Mouse (Mus musculus) lung, postnatal 4 days (tissue): ENCODE results near the gene Iqsec1.

Source experiments
- DNase-seq, 2 experiments: peaks; one replicate each; pipeline ENCODE4 v3.0.0; 2021

The Iqsec1 gene

GRCm38 (mm10) chr6:90702197-90702596 lies 286.3 kb downstream of the Iqsec1 start:
- no peak for DNase-seq

- DNase-seq, result no peak
Observed at GRCm38 (mm10) chr6:90701391-90701790, 287.1 kb downstream of the Iqsec1 start.

DNA sequence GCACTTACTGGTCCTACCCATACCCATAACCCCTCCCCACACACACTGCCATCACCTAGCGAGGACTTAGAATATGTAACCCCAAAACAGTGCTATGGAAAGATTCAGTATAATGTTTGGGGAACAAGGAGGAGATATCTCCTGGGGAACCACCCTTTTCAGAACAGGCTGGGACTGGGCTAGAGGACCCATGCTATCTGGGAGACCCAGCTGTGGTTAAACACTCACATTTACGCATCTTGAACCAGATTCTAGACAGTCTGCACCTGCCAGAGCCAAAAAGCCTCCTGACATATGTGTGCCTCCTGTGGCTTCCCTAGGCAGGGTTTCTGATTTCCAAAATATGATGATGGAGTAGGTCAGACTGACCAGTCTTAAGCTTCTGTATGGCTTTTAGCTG lies 287.7 kb downstream of the Iqsec1 start:
- no peak for DNase-seq

- DNase-seq, result no peak
Observed at GRCm38 (mm10) chr6:90700068-90700467, 288.4 kb downstream of the Iqsec1 start.

- DNase-seq, result no peak
Observed at GRCm38 (mm10) chr6:90698843-90699242, 289.6 kb downstream of the Iqsec1 start.

GRCm38 (mm10) chr6:90695754-90696153 lies 292.7 kb downstream of the Iqsec1 start:
- DNase-seq, result no peak

DNA sequence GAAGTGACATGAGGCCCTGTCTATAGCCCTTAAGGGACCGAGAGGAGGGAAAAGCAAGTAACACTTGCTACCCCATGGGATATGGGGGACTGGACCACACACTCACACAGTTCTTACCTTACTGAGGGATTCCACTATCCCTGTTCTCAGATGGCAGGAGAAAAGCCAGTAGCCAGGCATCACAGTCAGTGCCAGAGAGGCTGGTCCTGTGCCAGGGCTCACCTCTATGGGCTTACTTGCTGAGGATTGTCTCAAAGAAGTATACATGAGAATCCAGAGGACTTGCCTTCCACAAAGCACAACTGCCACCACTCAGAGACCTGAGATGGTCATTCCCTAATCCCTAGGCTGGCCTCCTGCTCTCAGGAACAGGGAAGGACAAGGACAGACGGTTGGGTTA lies 296.1 kb downstream of the Iqsec1 start:
- no peak for DNase-seq

DNA sequence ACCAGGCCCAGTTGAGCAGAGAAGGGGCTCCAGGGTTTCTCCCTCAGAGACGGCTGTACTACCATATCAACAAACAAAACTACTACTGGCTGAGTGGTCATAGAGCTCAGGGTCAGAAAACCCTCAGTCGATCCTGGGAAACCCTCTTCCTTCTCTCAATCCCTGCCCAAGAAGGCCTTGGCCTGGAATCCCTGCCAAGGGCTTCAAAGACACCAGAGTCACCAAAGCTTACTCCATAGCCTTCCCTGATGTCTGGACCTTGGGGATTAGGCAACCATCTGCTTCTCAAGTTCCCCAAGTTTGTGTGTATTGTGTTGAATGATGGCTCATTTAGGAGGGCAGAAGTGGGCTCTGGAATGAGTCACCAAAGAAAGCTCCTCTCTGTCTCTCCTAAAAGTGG lies 296.6 kb downstream of the Iqsec1 start:
- no peak for DNase-seq

DNA sequence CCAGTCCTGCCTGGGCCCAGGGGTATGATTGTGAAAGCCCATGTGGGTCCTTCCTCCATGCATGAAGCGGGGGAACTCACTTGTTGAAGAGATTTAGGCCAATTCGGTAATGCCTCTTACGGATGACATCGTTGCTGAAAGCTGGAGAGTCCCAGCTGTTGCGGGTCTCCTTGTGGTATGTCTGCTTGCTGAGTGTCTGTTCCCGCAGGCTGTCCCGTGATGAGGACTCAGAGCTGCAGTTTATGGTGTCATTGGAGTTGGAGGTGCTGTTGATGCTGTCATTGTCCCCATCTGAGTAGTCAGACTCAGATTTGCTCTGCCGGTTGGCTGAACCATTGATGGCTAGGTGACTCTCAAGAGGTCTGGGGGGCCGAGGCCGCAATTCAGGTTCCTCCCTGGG lies 299.0 kb downstream of the Iqsec1 start:
- no peak for DNase-seq

GRCm38 (mm10) chr6:90688742-90689141 lies 299.7 kb downstream of the Iqsec1 start:
- DNase-seq, result no peak

- DNase-seq, result no peak
Observed at GRCm38 (mm10) chr6:90688003-90688402, 300.5 kb downstream of the Iqsec1 start.

DNA sequence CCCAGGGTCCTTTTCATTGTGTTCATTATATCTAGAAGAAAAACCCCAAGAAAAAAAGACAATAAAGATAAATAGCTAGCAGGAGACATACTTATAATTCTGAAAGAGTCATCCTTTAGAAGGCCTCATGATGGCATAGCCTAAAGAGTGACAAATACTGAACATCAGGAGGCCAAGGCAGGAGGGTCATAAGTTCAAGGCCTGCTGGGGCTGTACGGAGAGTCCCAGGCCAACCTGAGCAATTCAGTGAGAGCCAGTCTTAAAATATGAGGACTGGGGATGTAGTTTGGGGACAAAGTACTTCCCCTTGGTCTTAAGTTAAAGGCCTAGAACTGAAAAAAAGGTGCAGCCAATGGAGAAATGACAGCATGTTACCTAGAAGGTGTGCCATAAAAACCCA lies 301.7 kb downstream of the Iqsec1 start:
- no peak for DNase-seq

DNA sequence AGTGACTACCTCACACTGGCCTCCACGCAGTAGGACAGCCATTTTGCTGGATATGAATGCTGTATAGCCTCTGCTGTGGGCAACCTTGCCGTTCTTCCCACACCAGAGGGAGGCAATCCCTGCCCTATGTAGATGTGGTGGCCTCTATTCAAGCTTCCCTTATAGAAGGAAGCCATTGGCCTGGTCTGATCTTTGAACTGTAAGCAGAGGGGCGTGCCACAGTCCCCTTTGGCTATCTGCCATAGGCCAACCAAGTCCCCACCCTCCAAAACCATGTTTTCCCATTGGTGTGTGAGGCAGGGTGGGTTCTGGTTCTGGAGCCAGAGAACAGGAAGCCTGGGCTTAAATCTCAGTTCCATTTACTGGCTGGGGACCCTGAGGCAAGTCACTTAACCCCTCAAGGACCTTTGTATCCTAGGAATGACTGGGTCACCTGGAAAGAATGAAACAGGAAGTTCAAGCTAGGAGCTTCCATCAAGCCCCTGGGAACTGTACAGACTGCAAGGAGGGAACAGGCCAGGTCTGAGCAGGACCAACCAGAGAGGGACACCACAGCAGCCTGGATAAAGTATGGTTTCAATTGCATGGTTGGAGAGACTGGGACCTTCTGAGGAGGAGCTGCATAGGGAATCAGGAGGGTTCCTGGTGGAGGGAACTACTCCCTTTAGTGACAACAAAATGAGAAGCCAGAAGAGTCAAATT lies 304.5 kb downstream of the Iqsec1 start:
- no peak for DNase-seq

GRCm38 (mm10) chr6:90680401-90680800 lies 308.1 kb downstream of the Iqsec1 start:
- peak; percentile 31 to 60 for DNase-seq

DNA sequence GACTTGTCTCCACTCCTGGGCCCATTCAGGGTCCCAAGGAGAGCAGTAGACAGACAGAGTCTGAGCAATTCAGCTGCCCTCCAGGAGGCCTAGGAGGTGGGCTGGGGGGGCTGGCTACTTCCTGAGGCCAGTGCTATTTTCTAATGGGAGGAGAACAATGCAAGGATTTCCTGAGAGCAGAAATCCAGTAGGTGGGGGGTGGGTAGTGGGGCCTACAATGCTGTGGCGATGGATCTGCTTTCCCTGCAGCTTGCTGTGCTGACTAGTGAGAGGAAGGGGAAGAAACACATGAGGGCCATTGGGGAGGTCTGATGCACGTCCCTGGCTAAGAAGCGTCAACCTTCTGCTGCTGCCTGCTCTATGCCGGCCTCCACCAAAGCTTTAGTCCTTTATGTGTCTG lies 309.7 kb downstream of the Iqsec1 start:
- DNase-seq, result peak; percentile 61 to 77

- no peak for DNase-seq
Observed at GRCm38 (mm10) chr6:90668693-90669092, 319.8 kb downstream of the Iqsec1 start.

DNA sequence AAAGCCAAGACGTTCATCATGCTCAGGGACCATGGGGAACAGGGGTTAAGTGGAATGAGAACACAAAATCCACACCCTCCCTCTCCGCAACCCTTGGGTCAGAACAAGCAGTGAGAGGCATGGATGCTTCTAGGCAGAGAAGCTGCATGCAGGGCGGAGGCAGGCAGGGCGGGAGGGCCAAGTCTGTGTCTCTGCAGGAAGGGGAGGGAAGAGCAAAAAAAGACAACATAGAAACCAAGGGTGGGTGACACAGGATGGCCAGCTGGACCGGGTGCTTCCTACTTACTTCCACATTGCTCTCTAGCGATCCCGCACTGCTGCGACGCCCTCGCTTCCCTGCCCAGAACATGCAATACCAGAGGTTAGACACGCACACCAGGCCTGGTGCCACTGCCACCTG lies 324.7 kb downstream of the Iqsec1 start:
- DNase-seq, result peak; percentile 35 to 68

GRCm38 (mm10) chr6:90662148-90662547 lies 326.3 kb downstream of the Iqsec1 start:
- no peak for DNase-seq

GRCm38 (mm10) chr6:90661029-90661399 lies 327.5 kb downstream of the Iqsec1 start:
- no peak for DNase-seq

- DNase-seq, result peak; percentile 21 to 74
Observed at GRCm38 (mm10) chr6:90660398-90661028, 328.0 kb downstream of the Iqsec1 start.

GRCm38 (mm10) chr6:90659913-90660312 lies 328.6 kb downstream of the Iqsec1 start:
- no peak for DNase-seq

DNA sequence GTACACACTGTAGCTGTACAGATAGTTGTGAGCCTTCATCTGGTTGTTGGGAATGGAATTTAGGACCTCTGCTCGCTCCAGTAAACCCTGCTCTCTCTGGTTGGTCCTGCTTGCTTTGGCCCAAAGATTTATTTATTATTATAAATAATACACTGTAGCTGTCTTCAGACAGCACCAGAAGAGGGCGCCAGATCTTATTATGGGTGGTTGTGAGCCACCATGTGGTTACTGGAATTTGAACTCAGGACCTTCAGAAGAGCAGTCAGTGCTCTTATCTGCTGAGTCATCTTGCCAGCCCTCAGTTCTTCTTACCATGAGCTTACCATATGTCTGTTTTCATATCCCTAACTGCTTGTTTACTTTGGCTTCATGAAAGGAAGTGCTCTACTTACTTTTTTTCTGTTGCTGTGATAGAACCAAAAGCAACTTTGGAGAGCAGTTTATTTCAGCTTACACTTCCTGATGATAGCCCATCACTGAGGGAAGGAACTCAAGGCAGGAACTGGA lies 332.1 kb downstream of the Iqsec1 start:
- peak in 1 of 2 experiments; percentile 27 for DNase-seq

- peak; percentile 67 to 71 for DNase-seq
Observed at GRCm38 (mm10) chr6:90653736-90654135, 334.7 kb downstream of the Iqsec1 start.

GRCm38 (mm10) chr6:90650634-90651033 lies 337.9 kb downstream of the Iqsec1 start:
- no peak for DNase-seq

DNA sequence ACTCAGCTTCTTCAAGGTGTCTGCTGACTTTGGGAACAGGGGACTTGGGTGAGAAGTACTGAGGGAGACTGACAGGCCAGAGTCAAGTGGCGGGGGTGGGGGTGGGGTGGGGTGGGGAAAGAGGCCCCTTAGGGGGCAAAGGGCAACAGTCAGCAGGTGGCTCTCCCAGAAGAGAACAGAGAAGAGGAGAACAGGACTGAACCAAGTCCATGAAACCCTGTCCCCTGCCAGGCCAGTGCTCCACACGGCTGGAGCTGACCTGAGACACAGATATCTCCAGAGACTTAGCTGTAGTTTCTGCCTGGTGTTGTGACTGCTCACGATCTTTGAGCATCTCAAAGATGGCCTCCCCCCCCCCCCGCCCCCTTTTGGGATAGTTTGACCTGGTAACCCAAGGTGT lies 339.2 kb downstream of the Iqsec1 start:
- DNase-seq, result no peak
